Mouse (Mus musculus): ENCODE data around the gene Mki67. TPM values are rescaled to one million over a fixed set of nuclear protein-coding genes. Genes with fewer than 3 reads are reported as not detected.

Mki67 gene
- polyA plus RNA-seq, 1 experiment = 0.68 TPM

Other genes starting within 250 kb of the Mki67 start
- gene Clrn3, start 187.7 kb downstream of the Mki67 start, polyA plus RNA-seq (2012; rRNA removed) = not detected in 2 replicates
- gene Ptpre, start 178.9 kb downstream of the Mki67 start, polyA plus RNA-seq (2012; rRNA removed) = 11.2 and 12.6 TPM in 2 replicates

Measured in frontal cortex, adult 2 months (tissue).